Mouse (Mus musculus) right cerebral cortex, adult 2 months (tissue): Measurements from ENCODE around the gene Mycbp2.
A peak's percentile ranks its signal among the peaks of the same experiment; 100 is the strongest.

Experiments
- DNase-seq, 2 experiments: peaks; one replicate each; pipeline ENCODE4 v3.0.0; 2021 to 2022; ENCODE audit warnings: low spot score in 2 of 2

The Mycbp2 gene

GRCm38 (mm10) chr14:103102731-103103335, 243.8 kb downstream of the Mycbp2 start:
- DNase-seq = no peak

DNA sequence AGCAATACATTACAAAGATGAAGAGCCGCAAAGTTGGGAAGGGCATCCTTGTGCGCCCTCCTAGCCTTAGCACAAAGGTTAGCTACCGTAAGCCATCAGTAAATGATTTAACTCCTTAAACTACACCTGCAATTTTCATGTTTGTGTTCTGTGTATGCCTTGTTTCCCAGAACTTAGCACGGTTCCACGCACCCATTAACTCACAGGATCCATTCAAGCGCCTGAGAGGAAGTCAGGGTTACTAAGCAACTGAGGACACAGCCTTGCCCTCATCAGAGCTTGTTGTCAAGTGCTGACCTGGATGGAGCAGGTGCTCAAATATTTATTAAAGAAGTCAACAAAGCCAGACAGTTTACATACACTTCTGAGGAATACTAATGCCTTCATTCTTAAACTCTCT, 244.4 kb downstream of the Mycbp2 start:
- no peak for DNase-seq

- no peak for DNase-seq
Measured at GRCm38 (mm10) chr14:103101171-103101570, 245.4 kb downstream of the Mycbp2 start.

GRCm38 (mm10) chr14:103100296-103100695, 246.3 kb downstream of the Mycbp2 start:
- no peak for DNase-seq

DNA sequence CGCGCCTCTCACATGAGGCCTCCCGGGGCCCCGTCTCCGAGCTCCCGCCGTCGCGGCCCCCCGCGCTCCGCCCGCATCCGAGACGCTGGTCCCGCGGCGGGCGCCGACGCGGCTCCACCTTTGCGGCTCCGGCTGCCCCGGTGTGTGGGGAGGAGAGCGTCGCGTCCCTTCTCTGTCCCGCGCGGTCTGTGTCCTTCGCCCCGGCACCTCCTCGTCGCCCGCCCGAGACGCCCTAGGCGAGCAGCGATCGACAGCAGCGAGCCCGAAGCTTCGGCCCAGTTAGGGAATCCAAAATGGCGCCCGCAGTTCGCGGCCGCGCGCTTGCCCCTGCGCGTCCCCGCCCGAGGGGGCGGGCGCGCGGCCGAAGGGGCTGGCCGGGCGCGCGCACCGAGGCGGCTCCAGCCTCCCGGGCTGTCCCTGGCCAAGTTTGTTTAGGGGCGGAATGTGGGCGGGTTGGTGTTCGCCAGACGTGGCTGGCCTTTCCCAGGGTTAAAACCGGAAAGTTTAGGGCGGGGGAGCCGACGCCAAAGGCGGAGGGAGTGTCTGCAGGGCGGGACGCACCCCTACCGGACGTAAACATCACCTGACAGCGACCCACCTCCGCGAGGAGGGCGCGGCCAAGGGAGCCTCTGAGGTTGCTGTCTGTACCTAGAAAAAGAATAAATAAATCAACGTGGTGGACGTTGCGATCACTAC, 247.2 kb downstream of the Mycbp2 start, which contains the start of gene Fbxl3:
Gene Fbxl3 (minus strand): TSS at position 329 of the 696 bp plus-strand sequence.
- peak; percentile 77 to 83 for DNase-seq

DNA sequence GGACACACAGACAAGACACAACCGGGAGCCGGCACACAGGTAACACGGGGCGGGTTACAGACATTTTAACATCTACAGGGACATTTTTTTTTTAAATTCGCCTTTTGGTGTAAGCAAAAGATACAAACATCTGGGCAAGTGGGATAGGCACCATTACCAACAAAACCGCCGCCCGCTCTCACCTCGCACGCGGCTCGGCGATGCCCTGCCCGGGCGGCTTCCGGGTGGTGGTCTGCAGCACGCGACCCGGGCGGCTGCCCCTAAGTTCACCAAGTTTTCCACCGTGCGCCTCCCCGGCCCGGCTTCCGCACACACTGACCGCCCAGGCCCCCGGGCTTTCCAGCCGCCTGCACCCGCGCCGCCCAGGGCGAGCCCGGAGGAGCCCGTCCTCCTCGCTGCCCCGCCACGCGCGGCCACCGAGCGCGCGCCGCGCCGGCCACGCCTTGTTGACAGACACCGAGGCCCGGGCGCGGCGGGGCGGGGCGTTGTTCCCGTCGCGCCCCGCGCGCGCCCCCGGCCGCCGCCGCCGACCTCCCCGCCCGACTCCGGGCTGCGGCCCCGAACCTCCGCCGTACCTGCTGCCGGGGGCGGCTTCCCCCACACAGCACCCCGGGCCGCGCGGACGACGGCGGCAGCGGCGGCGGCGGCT, 247.9 kb downstream of the Mycbp2 start:
- peak; percentile 65 to 69 for DNase-seq

DNA sequence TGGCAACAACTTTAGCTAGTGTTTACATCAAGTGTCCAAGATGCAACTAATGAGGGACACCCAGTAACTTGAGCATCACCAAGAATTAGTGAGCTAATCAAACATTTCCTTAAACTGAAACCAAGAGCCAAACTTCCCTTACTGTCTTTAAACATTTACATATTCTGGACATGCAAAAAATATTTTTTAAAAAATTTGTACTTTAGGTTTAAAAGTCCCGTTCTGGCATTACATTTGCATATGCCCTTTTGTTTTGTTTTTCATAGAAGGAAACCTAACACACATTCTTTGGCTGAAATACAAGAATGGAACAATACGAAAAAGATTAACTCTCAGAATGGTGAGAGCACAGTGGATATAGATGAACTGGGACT, 248.4 kb downstream of the Mycbp2 start:
- DNase-seq = no peak

- DNase-seq = no peak
Measured at GRCm38 (mm10) chr14:103096621-103097020, 250.0 kb downstream of the Mycbp2 start.

DNA sequence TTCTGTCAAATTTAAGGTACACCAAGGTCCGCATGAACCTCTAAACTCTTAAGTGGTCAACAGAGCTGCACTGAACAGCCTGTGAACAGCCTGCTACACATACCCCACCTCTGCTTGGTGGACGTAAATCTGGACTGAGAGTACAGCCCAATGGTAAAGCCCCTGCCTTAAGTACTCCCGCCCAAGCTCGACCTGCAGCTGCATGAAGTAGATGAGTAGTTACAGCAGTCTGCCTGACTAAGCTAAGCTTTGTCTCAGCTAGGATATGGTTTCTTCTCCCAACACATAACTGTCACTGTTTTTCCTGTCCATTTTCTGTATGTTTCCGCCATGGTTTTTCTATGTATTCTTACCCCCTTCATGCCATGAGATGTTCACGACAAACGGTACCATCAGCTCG, 250.8 kb downstream of the Mycbp2 start:
- no peak for DNase-seq

- DNase-seq = no peak
Measured at GRCm38 (mm10) chr14:103095036-103095435, 251.6 kb downstream of the Mycbp2 start.

- DNase-seq = no peak
Measured at GRCm38 (mm10) chr14:103093670-103094069, 252.9 kb downstream of the Mycbp2 start.

DNA sequence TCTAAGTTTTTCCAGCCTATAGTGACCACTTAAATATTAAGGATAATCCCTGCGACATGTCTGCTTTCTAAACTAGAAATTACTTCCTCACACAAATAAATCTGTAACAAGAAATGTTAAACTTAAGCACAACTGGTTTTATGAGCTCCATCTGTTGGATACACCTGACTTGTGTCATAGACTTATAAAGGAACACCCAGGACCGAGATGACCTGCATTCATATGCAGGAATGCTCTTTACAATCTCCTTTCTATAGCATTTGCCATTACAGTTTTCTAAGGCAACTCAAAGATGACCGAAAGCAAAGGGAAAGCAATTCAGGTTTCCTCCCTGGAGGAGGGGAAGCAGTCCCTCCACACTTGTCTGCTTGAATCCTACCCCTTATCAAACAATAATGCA, 253.4 kb downstream of the Mycbp2 start:
- no peak for DNase-seq

DNA sequence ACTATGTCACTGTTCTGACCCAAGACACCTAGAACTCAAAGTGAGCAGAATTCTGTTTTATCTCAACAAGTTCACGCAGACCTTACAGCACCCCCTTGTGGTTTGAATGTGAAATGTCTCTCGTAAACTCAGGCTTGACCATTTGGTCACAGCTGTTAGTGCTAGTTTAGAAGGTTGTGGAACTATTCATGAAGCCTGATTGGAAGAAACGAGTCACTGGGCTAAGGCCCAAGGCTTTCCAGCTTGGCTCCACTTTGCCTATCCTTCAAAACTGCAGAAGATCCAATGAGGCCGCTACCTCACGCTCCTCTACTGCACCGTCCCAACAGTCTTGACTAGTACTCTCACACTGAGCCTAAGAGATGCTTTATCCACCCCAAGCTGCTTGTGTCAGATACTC, 258.0 kb downstream of the Mycbp2 start:
- peak in 1 of 2 experiments; percentile 59 for DNase-seq

DNA sequence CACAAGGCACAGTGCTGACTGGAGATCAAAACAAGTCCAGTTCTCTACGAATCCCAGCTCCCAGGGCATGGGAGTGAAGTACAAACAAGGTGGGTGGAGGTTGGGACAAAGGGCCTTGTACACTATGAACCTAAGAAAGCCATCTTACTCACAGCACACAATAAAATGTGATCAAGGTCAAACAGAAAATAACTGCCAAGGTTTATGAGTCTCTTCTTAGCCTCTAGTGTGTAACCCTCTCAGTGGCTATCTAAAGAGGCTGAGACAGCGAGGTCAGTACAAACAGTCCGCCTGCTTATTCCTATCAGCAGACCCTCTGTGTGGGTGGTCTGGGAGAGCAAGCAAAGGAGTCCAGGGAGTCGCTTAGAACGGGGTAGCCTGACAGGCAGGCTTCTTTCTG, 258.8 kb downstream of the Mycbp2 start:
- DNase-seq = no peak

- DNase-seq = peak in 1 of 2 experiments; percentile 35
Measured at GRCm38 (mm10) chr14:103086671-103087324, 259.8 kb downstream of the Mycbp2 start.

DNA sequence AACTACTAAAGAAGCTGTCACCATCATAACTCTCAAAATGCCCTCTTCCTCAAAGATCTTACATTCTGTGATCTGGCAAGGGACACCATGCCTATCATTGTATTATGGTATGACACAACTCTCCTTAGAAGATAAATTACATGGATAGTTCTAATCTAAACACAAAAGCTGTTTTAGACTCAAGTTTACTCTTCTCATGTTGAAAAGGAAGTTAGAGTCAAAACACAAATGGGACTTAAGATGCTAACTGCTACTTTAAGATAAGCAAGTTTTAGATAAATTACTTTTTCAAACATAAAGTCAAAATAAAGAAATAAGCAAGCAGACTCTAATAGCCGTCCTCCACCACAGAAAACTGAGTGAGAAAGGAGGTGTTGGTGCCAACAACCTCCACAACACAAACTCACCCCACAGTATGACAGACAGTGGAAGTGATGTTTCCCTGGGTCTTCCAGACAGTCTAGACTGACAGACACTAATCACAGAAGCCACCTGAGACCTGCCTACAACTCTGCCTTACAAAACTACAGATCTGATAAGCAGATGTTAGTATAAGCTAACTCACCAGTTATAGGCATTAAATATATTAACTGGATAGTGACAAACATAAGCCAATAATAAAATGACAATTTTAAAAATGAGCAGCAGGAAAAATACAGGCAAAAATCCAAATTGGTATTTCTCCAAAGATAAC, 260.6 kb downstream of the Mycbp2 start:
- DNase-seq = no peak

DNA sequence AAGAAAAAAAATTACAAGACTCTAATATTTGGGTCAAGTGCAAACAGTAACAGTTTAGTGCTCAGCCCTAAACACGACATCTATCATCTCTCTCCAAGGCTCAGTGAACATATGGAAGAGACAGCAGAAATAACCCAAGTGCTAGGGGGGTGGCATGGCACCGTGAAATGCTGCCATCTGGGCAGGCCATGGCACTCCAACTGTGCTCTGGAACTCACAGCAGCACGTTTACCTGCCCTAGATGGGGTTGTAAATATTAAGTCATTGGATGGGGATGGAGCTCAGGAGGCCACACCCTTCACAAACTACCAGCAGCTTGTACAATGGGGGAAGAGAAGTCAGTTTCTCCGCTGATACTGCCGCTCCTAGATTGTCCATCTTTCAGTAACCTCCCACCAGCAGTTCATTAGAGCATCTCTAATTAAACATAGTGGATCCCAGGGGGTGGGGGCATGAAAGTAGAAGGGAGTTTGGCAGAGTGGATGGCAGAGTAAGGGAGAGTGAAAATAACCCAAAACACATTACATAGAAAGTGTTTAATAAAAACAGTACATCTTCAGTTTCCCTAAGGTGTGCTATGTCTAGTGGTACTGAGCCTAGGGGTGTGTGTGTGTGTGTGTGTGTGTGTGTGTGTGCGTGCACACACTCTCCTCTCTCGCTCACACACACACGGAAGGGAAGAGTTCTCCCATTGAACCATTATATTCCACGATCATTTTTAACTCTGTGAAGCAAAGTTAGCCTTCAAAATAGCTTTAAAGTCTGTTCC, 267.2 kb downstream of the Mycbp2 start:
- peak in 1 of 2 experiments; percentile 54 for DNase-seq

DNA sequence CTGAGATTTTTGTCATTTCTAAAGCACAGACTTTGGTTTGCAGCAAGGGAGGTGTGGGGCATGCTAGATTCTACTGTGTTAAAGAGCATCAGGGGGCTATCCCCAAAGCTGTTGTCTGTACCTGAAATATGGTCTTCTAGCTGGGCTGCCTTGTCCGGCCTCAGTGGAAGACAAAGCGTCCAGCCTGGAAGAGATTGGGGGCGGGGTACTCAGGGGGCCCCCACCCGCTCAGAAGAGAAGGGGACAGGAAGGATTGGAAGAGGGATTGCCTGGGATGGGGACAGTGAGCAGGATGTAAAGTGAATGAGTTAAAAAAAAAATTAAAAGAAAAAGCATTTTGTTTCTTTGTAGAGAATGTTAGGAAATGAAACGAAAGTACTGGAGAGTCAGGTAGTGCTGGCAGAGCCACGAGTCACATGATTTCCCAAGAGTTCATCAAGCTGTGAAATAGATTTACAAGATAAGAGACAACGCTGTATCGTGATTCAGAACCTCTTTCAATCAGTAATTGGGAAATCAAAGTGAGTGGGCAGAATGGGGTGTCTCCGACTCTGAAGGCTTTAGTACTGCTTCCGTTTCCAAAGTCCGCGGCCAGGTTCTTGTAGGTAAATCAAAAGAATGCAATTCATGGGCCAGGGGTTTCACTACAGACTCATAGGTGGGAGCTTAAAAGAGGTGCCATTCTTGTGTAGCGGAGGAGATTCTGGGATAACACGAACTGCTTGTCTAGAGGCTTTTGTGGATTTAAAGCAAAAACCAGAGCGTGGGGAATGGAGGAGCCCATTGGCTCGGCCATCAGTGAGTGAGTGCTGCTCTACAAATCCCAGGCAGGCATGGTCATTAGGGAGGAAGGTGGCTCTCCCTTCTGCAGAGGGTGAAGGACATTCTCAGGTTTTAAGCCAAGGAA, 268.4 kb downstream of the Mycbp2 start:
- DNase-seq = no peak

DNA sequence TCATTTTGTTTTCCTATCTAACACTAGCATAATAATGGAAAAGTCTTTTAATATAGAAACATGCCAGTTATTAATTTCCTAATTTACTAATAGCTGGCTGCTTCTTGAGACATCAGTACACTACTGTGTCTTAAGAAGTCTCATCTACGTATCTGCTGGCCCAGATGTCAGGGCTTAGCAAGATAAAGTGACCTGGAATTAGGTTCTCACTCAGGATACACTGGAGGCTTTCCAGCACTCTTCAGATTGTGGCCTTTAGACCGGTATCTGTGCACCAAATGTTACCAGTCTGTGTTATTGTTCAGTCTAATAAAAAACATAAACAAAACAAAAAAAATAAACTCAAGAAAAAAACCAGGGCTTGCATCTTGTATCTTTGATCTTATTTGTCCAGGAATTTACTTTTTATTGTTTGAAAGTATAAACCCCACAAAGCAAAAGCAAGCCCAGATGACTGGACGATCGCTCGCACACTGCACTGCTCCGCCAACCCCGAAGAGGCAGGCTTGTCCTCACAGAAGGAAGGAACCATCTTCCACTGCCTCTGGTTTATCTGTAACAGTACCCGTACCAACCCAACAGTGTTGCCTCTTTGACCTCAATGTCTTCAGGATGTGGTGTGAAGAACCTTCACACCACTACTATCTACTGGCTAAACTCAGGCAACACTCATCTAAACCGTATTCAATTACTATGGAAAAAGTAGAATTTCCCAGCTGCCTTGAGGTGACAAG, 269.2 kb downstream of the Mycbp2 start:
- no peak for DNase-seq
